Mouse (Mus musculus) retina, postnatal 7 days (tissue): Measurements from ENCODE around the gene Hoxd12.

ENCODE experiments used
- DNase-seq: peaks from one replicate; pipeline ENCODE4 v3.0.0-alpha.2; 2012; ENCODE audit warnings: low read depth, low spot score

Gene Hoxd12

DNA sequence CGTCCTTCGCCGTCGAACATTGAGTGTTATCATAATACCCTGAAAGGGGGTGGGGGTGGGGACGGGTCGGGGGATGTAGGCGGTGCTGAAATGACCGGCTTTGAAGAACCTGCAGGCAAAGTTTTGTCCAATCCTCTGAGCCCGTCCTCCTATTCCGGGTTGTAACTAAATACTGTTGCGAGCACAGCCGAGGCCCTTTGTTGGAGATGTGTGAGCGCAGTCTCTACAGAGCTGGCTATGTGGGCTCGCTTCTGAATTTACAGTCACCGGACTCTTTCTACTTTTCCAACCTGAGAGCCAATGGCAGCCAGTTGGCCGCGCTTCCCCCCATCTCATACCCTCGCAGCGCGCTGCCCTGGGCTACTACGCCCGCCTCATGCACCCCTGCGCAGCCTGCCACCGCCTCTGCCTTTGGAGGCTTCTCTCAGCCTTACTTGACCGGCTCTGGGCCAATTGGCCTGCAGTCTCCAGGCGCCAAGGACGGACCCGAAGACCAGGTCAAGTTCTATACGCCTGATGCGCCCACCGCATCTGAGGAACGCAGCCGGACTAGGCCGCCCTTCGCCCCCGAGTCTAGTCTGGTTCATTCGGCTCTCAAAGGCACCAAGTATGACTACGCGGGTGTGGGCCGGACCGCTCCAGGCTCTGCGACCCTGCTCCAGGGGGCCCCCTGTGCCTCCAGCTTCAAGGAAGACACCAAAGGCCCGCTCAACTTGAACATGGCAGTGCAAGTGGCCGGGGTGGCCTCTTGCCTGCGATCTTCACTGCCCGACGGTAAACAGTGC, at the start of gene Hoxd12:
Gene Hoxd12 (plus strand): TSS at position 133 of the 785 bp plus-strand sequence.
- DNase-seq = no peak

DNA sequence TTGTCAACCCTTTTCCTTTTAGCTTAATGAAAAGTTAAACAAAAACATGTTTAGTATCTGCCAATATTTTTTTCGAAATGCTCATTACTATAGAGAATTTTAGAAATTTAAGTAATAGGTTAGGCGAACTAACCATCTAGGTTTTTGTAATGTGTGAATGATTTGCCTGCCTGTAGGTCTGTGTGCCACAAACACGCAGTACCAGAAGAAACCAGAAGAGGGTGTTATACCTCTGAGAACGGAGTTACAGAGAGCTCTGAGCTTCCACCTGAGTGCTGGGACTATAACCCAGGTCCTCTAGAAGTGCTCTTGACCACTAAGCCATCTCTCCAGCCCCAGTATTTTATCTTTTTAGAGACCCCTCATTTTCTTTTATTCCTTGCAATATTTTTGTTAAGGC, 39.4 kb upstream of the Hoxd12 start:
- DNase-seq = no peak

DNA sequence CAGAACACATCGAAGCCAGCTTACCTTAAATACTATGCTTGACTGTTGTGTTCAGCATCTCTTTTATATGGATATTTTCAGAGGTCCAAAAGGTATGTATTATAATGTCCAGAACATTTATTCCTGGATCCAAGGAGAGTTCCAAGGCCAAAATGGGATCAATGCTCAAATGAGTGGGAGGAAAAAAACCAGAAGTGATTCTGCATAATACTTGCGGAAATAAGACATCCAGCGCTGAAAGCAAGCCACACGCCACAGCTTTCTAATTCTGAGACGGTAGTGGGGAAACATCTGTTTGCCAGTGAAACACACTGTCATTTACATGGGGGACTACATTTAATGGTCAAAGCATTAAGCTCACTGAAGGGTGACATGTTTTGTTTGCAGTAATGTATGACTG, 32.4 kb upstream of the Hoxd12 start:
- DNase-seq = no peak

DNA sequence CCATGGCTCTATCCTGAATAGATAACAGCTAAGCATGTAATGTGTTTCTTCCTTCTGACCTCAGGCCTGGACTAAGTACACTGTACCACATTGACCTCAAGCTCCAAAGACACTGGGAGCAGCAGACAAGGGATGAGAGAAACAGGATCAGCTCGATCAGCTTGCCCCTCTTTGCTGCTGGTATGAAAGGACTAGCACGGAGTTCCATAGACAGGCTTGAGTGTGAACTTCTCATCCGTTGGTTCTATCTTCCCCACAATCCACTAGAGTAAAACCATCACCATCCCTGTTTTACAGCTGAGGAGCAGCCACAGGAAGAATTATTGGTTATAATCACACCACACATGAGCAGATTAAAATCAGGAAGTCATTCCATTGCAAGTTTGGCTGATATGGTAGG, 29.2 kb upstream of the Hoxd12 start:
- no peak for DNase-seq

DNA sequence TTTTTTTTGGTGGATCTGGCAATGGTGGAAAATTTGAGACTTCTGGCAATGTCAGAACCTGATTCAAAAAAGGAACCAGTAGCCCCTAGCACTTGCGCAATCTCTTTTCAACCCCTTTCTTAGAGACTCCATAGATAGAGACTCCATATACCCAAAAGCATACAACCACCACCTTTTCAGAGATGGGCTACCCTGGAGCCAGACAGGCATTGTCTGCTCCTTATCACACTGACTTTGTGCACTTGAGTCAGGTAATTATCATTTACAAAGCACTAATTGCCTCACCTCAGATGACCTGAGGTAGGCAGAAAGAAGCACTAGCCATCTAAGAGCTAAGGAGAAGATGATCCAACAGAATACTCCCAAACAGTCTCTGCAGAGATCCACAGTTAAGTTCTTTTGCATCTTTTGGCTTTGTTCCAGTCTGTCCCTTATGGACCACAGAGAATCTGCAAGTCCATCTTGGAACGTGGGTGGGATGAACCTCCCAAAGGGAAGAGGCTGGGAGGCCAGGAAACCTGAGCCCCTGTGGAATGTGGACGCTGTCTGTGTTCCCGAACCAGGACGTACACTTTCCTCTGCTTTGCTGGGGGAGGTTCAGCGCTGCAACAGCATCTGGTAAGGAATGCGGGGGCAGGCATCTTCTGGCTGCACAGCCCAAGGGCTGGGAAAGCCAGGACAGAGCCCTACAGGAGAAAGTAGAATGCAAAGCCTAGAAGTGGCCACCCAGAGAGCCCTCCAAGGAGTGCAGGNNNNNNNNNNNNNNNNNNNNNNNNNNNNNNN, 27.5 kb upstream of the Hoxd12 start:
- DNase-seq = no peak

DNA sequence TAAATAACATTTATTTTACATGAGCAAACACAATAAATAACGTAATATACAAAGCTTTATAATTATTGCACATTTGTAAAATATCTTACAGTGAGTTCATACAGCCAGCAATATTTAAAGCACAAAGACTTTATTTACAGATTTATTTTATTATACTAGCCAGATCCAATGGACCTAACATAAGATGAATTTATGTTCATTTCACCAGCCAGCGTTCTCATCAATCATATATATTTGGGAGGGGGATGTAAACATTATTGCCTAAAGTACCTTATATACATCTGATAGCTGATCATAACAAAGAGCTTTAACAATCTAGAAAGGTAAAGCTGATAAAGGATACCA, 21.8 kb upstream of the Hoxd12 start:
- DNase-seq = no peak

DNA sequence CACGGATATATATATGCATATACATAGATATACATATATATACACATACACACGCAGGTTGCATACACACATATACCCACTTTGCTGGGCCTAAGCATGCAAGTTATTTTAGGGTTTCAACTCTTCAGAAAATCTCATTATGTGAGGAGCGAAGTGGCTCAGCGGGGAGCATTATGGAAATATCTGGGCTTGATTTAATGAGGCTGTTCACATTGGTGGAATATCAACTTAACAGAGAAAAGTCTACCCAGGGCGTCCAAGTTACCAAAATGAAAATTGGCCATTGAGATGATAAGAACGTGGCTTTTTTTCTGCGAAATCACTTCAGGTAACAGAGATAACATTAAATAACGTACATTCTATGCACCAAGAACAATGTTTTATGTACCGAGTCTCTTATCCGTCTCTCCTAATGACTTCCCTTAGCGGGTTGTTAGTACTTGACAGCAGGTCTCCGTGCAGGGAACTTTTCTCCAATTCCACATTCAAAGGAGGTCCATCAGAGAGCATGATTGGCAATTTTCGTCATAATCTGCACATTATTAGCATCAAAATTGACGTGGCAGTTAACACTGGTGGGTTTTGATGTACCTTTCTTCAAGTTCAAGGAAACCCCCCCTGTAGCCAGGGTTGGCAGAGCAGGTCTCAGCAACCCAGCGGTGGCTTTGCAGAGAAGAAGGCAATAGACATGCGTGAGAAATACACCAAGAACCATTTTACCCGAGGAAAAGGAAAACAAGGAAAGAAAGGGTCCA, 20.9 kb upstream of the Hoxd12 start:
- no peak for DNase-seq

DNA sequence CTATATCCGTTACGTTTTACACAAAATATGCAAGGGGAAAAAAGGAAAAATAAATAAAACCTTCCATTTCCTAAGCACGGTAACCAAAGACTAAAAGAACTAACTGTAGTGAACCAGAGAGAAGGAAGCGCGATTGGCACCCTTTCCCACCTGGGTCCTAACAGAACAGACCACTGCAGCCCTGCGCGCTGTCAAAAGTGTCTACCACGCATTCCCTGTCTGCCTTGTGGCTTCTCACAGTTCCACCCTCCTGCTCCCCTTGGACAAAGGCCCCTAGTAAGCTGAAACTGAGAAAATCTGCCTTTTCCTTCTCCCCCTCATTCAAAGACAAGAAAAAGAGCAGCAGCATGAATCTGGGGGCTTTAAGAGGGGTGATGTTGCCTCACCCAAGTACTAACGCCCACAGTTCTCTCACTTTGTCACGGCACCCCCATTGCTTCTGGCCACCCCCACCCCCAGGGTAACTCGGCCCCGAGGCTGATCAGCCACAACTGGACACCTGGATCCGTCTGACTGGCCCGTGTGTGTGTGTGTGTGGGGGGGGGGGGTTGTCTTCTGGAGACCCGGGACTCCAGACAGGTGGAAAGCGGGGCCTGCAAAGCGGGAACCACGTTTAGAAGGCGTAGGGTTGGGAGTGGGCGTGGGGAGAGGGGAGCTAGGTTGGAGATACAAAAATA, 19.9 kb upstream of the Hoxd12 start:
- DNase-seq = no peak

DNA sequence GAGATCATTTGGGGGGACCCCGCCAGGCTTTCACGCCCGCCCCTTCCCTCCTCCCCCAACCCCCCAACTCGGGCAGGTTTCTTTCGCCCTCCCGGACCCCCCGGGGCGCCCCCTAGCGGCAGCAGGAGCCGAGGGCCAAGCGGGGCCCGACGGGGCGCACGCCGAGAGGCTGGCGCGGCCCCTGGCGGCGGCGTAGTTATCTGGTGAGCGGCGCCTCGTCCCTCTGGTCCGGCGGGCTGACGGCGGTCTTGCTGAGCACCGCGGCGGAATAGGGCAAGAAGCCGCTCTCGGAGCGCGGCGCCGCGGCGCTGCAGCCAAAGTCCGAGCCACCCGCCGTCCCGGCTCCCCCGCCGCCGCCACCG, 19.4 kb upstream of the Hoxd12 start:
- no peak for DNase-seq

DNA sequence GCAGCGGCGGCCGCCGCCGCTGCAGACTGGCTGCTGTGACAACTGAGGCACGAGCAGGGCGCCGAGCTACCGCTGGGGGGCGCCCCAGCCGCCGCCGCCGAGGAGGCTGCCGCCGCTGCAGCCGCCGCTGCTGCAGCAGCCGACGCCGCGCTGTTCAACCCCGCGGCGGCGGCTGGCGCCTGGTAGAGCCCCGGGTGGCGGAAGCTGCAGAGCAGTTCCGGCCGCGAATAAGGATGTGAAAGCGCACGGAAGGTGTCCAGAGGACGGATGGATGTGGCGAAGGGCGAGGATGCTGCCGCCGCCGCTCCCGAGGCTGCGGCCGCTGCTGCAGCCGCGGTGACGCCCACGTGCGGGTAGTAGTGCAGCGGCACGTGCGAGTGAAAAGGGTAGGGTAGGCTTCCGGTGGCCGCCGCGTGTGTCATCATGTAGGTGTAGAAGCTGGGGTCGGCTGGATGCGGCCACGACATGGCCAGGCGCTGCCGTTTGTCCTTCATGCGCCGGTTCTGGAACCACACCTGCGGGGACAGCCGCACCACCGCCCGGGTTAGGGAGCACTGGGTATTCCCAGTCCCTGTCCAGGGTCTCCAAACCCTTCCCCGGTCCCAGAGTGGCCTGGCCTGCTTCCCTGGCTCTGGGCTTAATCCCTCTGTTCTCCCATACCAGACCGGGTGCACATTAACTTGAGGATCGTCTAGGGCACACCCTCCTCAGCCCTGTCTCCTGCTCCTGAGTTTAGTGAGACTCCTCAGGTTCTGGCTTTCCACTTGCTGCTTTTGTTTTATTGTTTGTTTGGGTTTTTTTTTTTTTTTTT, 18.8 kb upstream of the Hoxd12 start:
- no peak for DNase-seq

DNA sequence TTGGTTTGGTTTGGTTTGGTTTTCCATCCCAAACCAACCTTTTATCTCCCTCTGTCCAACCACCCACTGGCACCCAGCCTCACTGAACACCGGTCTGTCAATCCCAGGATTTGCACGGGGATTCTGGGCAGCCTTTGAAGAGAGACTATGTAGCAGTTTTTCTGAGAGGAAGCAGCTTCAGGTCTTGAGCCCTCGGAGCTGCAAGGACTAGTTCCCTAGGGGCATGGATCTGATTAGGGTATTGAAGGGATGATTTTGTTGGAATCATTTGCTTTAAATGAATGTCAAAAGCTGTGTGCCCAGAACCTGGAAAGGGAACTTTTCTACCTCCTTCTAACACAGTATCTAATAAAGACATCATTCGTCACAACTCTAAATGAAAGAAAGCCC, 18.2 kb upstream of the Hoxd12 start:
- no peak for DNase-seq

DNA sequence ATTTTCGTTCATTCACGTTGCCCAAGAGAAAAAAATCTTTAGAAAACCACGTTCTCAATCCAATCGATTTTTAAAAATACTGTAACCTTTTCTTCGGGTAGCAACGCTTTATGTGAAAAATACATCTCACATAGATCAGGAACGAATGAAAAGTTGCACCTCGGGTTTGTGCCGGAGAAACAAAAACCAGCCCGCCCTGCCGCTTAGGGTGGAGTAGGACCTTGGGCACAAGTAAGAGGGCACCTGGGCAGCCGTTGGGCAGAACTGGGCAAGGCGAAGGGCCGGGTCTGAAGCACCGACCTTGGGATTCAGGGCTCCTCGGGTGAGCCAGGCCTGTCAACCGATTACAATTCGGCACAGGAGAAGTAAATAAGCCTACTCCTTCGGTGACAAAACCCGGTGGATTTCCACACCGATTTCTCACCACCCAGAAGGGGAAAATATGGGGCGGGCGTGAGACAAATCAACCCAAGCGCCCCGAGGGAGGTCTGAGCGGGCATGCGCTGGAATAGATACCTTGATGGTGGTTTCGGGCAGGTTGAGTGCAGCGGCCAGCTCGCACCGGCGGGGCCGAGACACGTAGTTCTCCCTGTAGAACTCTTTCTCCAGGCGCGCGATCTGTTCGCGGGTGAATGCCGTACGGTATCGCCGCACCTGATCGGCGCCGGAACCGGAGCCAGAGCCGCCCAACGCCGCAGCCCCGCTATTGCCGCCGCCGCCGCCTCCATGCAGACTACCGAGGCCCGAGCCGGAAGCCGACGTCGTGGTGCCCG, 17.4 kb upstream of the Hoxd12 start:
- no peak for DNase-seq

DNA sequence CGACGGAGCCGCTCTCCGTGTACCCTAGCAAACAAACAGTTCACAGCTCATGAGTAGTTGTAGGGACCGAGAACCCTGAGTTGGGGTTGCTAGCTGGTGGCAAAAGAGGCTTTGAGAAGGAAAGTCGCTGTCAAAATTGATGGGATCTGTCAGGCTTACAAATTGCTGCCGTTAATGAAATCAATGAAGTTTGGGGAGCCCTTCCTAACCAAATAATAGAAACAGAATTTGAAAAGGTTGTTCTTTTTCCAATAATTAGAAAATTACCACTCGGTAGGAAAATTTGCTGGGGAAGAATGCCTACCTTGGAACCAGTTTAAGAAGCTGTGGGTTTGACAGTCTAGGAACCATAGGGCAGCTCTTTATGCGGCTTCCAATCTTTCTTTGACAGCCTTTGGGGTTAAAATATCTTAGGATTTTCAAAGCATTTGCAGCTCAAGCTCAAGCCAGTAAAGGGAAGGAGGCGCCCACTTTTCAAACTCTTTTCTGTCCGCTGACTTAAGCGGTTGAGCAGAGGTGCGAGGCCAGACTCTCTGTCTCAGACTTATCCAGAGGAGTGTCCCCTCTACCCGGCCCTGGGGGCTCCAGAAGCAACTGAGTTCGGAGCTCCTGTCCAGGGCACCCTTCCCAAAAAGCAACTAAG, 16.7 kb upstream of the Hoxd12 start:
- DNase-seq = no peak

DNA sequence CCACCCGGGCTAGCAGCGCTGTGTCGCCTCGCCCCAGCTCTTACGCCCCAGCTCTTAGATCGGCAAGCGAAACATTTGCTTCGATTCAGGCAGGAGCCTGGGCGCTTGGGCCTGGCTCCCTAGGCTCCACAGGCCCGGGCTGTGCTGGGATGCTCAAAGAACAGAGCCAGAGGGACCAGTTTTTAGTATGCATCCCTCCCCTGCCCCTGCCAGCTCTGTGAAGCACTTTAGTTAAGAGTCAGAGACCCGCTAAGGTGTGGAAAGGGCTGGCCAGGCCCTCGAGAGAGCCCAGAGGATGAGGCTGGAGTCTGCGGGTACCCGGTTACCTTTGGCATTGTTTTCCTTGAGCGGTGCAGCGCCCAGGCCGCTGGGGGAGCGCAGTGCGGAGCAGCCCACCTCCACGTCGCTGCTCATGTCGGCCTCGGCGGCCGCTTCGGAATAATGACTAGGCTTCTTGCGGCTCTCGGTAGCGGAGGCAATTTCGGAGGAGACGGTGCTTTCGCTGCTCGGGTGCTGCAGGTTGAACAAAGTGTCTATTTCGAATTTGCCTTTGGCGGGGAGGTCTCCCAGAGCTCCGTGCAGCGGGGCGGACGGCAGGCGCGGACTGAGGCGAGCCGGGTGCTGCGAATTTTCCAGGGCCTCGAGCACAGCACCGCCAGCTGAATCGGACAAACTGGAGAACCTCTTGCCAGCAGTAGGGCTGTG, 16.0 kb upstream of the Hoxd12 start:
- DNase-seq = no peak

DNA sequence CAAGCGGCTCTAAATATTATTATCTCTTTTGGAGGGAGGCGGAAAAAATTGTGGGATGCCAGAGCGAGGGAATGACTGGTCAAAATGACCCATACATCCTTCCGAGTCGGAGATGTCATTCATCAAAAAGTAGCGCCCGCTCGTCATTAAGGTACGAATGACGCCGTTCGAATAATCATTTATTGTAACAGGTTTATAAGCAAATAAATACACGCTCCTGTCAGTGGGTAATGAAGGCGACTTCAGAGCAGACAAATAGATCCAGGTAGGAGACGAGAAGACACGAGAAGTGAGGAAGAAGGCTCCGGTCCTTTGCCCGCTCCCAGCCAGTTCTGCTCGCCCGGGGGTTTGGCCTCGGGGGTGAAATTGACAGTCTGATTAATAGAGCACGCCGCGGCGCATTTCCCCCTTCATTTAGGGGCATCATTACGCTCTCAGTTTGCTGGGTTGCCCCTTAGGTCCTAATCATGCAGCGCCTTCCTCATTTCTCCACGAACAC, 15.3 kb upstream of the Hoxd12 start, which contains the start of gene Evx2:
Gene Evx2 (minus strand): TSS at position 51 of the 499 bp plus-strand sequence.
- DNase-seq = no peak

DNA sequence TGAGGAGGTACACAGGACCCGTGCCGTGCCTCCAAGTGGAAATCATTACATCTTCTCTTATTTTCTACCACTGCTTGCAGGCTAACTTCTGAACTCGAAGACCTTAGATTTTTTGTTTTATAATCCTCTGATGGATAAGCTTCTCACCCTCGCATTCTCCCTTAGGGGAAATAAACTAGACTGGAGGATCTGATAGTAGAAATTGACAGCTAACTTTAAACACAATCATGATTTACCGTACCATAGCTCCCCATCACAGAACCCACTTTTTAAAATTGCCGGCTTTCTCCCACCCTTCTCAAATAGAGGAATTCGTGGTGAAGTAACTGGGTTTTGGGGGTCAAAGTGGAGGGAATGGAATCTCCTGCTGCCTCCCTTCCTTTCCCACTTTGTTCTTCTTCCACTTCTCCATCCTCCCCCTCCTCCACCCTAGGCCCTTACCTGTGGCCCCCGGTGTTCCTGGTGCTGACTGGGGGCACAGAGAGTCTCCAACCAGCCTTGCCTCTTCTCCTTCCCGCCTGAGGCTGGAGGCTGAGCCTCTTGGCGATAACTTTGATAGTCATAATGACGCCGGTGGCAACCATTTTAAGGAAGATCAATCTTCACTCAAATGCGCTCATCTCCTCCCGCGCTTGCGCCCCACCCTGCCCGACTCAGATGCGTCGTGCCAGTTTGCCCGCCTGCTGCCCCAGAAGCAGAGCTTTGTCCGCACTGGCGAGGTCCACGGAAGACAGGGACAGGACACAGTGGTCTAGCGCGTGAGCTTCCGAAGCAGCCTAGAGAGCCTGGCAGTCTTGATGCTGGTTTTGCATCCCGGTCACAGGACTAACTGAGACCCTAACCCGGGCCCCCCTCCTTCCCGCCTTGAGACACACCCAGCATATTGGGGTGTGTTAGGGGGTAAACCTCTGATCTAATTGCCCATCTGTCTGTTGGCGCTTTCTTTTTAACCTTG, 14.1 kb upstream of the Hoxd12 start:
- DNase-seq = no peak

DNA sequence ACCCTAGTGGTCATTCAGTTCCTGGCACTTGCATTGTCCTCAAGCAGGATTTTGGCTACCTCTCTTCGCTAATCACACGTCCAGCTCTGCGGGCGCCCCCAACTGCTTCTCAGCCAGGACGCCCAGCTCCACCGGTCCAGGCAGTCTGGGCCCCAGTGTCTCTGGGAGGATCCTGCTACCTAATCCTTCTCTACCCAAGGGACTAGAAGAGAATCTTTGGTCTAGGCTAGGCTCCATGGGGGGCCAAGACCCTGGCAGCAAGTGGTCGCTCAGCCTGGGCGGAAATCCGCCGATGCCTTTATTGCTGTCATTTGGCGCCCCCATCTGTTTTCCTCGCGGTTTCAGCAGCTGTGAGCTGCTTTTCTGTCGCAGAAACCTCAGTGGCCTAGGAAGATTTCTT, 13.1 kb upstream of the Hoxd12 start:
- DNase-seq = no peak
